Mouse (Mus musculus) cerebellum, adult 11 months (tissue): Measurements from ENCODE around the gene Calm4.

Experiments used
- DNase-seq: peaks from one replicate; pipeline ENCODE4 v3.0.0; 2022

Gene Calm4

GRCm38 (mm10) chr13:3862325-3862724, 24.8 kb downstream of the Calm4 start:
- DNase-seq, result no peak

GRCm38 (mm10) chr13:3862922-3863580, 25.5 kb downstream of the Calm4 start:
- DNase-seq, result no peak

GRCm38 (mm10) chr13:3865648-3866354, 28.2 kb downstream of the Calm4 start:
- DNase-seq, result no peak

GRCm38 (mm10) chr13:3866355-3867052, 28.9 kb downstream of the Calm4 start:
- no peak for DNase-seq

- no peak for DNase-seq
Observed at GRCm38 (mm10) chr13:3867158-3867557, 29.6 kb downstream of the Calm4 start.

- no peak for DNase-seq
Observed at GRCm38 (mm10) chr13:3869901-3870300, 32.3 kb downstream of the Calm4 start.

- DNase-seq, result no peak
Observed at GRCm38 (mm10) chr13:3872832-3873231, 35.3 kb downstream of the Calm4 start.

- DNase-seq, result no peak
Observed at GRCm38 (mm10) chr13:3876448-3876847, 38.9 kb downstream of the Calm4 start.

GRCm38 (mm10) chr13:3877185-3877584, 39.6 kb downstream of the Calm4 start:
- no peak for DNase-seq

- DNase-seq, result no peak
Observed at GRCm38 (mm10) chr13:3877679-3878220, 40.2 kb downstream of the Calm4 start.

- DNase-seq, result no peak
Observed at GRCm38 (mm10) chr13:3886663-3887062, 49.1 kb downstream of the Calm4 start.
